ENCODE assay signal across 9 mouse cellular contexts in the genomic region with DNA sequence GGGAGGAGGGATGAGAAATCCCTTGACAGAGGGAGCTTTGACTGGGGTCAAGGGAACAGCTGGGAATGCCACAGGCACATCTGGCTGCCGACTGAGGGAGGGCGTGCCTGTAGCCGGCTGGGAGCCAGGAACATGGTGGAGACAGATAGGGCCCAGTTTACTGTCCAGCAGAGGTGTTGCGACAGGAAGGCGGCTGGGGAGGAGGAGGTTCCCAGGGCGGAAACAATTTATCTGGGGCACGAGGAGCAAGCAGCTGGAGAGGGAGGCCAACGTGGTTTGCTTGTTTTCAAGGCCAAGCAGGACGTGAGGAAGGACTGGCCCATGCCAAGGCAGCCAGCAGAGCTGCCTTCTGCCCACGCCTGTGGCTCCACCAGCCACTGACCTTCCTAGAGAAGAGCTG.
A peak's percentile ranks its signal among the peaks of the same experiment; 100 is the strongest.
DNase-seq lines count a peak whose midpoint lies in the region; ATAC-seq lines count a peak whose summit lies in the region.
"Had no signal": no experiment of that assay in that cellular context is flagged by ENCODE, and none has a peak within 500 bp of the region (broad histone marks: within the 10 kb centered on the region; RNA-seq: fewer than 3 reads in every experiment).

No protein-coding gene starts in this region.

- ATAC-seq in cerebellum, adult (ENCODE audit: insufficient number of reproducible peaks, low FRiP score, low TSS enrichment): 0 out of 2 replicates have a peak, but pooled peaks have one; percentile 26
- ATAC-seq in heart, embryonic 16.5 days (replicated peaks; ENCODE audit: extremely low read depth, insufficient read depth, low FRiP score): peak; percentile 49
- ATAC-seq in liver, embryonic 11.5 days (replicated peaks; ENCODE audit: low FRiP score): peak; percentile 65
- ATAC-seq in forebrain, embryonic 13.5 days: no peak

- no peak overlapping the region for H3K4me2 ChIP-seq in heart, embryonic 16.5 days (ENCODE audit: low read depth, low read length)
- no peak overlapping the region for H3K4me2 ChIP-seq in liver, embryonic 11.5 days
- H3K4me2 ChIP-seq in forebrain, embryonic 13.5 days: no peak overlapping the region

- no peaks in the 10 kb centered on the region for H3K9me3 ChIP-seq in heart, embryonic 16.5 days (replicated peaks; ENCODE audit: control insufficient read depth, low read length)
- H3K9me3 ChIP-seq in liver, embryonic 11.5 days (ENCODE audit: control insufficient read depth, low read length): no peaks in the 10 kb centered on the region
- H3K9me3 ChIP-seq in forebrain, embryonic 13.5 days (replicated peaks): no peaks in the 10 kb centered on the region

- H3K4me1 ChIP-seq in heart, embryonic 16.5 days (ENCODE audit: control insufficient read depth, insufficient read depth, low read length): peaks cover 8% of the 10 kb centered on the region
- H3K4me1 ChIP-seq in liver, embryonic 11.5 days (replicated peaks; ENCODE audit: control insufficient read depth, insufficient read depth, low read length): peaks cover 14% of the 10 kb centered on the region
- no peaks in the 10 kb centered on the region for H3K4me1 ChIP-seq in forebrain, embryonic 13.5 days

- H3K9ac ChIP-seq in heart, embryonic 16.5 days (ENCODE audit: low read length): no peak overlapping the region
- H3K9ac ChIP-seq in liver, embryonic 11.5 days (ENCODE audit: low read depth, low read length): no peak overlapping the region
- no peak overlapping the region for H3K9ac ChIP-seq in forebrain, embryonic 13.5 days

- DNase-seq in cerebellum, postnatal 4 days (ENCODE audit: low spot score in 2 of 2): no peak
- peak; percentile 43 for DNase-seq in embryo, embryonic 11 days
- DNase-seq in liver, embryonic 11.5 days (ENCODE audit: low spot score): peak; percentile 43
- DNase-seq in skeletal muscle tissue, adult 2 months (ENCODE audit: low read depth, low spot score): peak; percentile 56
- no peak for DNase-seq in thymus, postnatal 14 days

- peaks cover 3% of the 10 kb centered on the region for H3K27me3 ChIP-seq in heart, embryonic 16.5 days (ENCODE audit: control insufficient read depth, insufficient read depth, low read length)
- no peaks in the 10 kb centered on the region for H3K27me3 ChIP-seq in liver, embryonic 11.5 days (replicated peaks; ENCODE audit: control insufficient read depth, insufficient read depth, low read length)
- no peaks in the 10 kb centered on the region for H3K27me3 ChIP-seq in forebrain, embryonic 13.5 days

- no peak overlapping the region for H3K4me3 ChIP-seq in heart, embryonic 16.5 days (ENCODE audit: low read length)
- H3K4me3 ChIP-seq in liver, embryonic 11.5 days (ENCODE audit: low read depth, low read length): no peak overlapping the region
- H3K4me3 ChIP-seq in forebrain, embryonic 13.5 days: no peak overlapping the region

- no peaks in the 10 kb centered on the region for H3K36me3 ChIP-seq in heart, embryonic 16.5 days (ENCODE audit: control insufficient read depth, insufficient read depth)
- H3K36me3 ChIP-seq in liver, embryonic 11.5 days (ENCODE audit: control insufficient read depth, insufficient read depth, low read length): no peaks in the 10 kb centered on the region
- H3K36me3 ChIP-seq in forebrain, embryonic 13.5 days (ENCODE audit: poor library complexity, severe bottlenecking): no peaks in the 10 kb centered on the region

- H3K27ac ChIP-seq in heart, embryonic 16.5 days (ENCODE audit: low read length): no peak overlapping the region
- H3K27ac ChIP-seq in liver, embryonic 11.5 days (ENCODE audit: low read depth, low read length): no peak overlapping the region
- no peak overlapping the region for H3K27ac ChIP-seq in forebrain, embryonic 13.5 days
- H3K27ac ChIP-seq: macrophage had no signal

- WGBS in heart, embryonic 16.5 days: 9% methylated on average over 10 of the region's 10 CpGs
- 9% methylated on average over 10 of the region's 10 CpGs for WGBS in liver, embryonic 11.5 days
- 67% methylated on average over 10 of the region's 10 CpGs for WGBS in forebrain, embryonic 13.5 days

Comparison
In these comparisons a context has a peak if more than half of its experiments do, and no peak if none do; other contexts are left out.
1. DNase-seq: peak in embryo, embryonic 11 days (single experiment), liver, embryonic 11.5 days (single experiment) and skeletal muscle tissue, adult 2 months (single experiment); none in cerebellum, postnatal 4 days (0 of 2) and thymus, postnatal 14 days (single experiment).